Mouse (Mus musculus) right cerebral cortex, postnatal 4 days (tissue): ENCODE results near the gene Vmn1r207-ps.
"Not testable (repeated sequence)": the region's sequence is repeated elsewhere in the genome, so short reads cannot be mapped to it uniquely, and the experiment has no call there.

Experiments used
- DNase-seq: peaks from one replicate; pipeline ENCODE4 v3.0.0-alpha.2; 2022

Gene Vmn1r207-ps

DNA sequence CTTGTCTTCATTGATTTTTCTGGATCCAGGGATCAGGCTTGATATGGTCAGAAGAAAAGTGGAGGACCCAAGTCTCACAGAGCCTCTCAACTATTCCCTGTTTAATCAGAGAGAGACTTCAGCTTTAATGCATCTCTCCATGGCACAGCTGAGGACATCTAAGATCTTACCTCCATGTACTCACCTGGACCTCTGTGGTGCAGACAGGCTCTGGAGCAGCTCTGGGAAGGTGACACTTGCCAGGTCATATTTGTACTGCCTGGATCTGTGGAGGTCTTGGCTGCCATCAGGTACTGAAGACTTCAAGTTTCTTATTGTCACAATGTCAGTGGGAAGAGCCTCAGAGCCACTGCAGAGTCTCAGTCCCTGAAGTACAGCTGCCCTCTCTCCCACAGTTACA lies at the start of gene Vmn1r207-ps:
Vmn1r207-ps (minus strand) TSS at position 101 of the 400 bp plus-strand sequence.
- not testable (repeated sequence) for DNase-seq

DNA sequence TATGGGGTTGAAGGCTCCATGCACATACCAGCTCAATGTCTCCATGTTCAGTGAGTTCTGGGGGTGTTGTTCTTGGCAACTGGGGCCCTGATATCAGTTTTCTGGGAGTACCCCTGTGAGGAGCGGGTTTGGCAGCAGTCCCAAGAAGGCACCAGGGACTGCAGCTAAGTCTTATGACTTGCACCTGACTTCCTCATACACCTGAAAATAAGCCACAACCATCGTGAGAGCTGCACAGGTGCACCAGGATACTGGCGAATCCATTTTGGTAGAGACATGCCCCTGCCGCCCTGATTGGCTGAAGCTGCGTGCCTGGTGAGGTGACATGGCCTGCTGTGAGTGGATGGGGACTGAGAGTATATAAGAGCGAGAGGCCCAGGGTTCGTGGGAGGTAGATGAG lies 47.9 kb upstream of the Vmn1r207-ps start, which contains the start of gene Vmn1r208:
Vmn1r208 (minus strand) TSS at position 101 of the 400 bp plus-strand sequence.
- DNase-seq: not testable (repeated sequence)

DNA sequence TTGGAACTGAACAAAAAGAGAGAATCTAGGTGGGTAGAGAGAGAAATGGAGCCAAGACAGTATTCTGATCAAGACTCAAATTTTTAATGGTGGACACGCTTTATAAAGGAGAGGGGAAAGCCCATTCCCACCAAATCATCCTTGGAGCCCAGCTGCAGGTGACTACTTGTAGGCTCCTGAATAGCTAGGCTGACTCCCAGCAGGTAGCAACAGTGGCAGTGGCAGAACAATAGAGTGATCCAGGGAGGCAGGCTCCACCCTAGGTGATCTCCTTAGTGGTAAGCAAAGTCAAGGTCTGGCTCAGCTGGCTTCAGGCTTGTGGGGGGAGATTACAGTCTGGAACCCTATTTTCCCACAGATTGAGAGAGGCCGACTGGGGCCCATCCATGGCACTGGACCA lies 42.2 kb upstream of the Vmn1r207-ps start:
- DNase-seq: not testable (repeated sequence)

DNA sequence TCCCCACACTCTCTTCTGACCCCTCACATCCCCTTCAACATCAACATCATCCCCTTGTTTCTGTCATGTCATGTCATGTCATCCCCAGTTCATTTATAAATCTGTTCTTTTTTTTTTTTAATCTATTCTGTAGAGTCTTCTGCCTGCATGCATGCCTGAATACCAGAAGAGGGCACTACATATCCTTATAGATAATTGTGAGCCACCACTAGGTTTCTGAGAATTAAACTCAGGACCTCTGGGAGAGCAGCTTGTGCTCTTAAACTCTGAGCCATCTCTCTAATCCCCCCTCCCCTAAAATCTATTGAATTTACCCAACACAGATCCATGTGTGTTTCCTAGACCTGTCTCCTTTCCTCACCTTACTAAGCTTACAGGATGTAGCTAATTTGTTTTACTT lies 18.1 kb upstream of the Vmn1r207-ps start:
- no peak for DNase-seq

DNA sequence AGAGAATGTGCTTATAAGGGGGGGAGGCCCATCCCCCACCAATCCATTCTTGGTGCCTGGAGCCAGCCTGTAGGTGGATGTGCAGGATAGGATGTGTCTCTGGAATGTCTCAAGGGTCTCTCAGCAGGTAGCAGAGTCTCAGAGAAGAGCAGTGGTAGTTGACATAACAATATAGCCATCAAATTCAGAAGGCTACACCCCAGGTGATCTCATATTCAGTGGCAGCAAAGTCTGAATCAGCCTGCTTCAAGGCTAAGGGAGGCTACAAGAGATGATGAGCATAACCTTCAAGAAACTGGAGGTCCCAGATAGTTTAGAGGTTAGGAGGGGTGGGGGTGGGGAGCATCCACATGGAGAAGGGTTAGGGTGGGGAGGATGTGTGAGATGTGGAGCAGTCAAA lies 22.5 kb downstream of the Vmn1r207-ps start:
- not testable (repeated sequence) for DNase-seq

DNA sequence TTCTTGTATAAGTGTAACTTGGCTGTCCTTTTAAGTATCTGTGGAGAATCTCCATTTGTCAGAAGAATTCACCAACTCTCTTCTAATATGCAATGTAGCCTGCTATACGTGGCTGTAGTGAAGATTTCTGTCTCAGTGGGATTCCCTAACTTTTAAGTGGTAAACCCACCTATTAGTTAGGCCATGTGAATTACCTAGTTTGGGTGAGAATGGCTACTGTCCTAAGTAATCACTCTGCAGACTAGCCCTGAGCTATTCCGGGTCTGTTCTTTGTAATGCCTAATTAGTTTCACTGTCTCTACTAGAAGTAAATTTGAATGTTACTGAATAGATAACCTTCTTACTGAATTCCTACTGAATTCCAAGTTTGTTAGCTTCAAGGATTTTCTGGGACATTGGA lies 26.5 kb downstream of the Vmn1r207-ps start:
- not testable (repeated sequence) for DNase-seq
